Mouse (Mus musculus) spleen, postnatal 10 days (tissue): ENCODE measurements around the gene Ets1.

Experiments used
- DNase-seq, 2 experiments: peaks; one replicate each; pipeline ENCODE4 v3.0.0; 2021 to 2022; ENCODE audit warnings: low spot score in 2 of 2

Gene Ets1

DNA sequence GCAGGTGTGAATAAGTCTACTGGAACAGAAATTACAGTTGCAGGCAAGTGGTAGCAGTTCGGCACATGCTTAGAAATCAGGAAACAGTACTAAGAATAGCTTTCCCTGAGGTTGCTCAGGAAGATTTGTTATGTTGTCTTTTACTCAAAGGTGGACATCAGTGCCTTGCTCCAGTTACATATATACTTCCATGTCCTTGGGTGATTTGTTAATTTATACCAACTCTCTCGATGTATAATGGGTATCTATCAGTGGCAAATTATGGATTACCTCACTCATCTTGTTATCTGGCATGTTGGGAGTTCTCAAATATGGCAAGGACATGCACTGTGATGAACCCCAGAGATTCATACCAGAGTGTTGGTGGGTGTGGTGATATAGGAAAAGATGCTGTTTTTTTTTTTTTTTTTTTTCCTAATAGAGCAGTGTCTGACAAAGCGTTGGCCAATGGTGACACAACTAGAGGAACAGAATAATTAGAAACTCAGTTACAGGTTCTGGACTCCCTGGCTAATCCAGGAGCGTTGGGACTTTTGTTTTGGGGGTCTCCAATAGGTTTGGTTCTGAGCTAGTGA is 59.0 kb downstream of the Ets1 start:
- DNase-seq, result no peak

DNA sequence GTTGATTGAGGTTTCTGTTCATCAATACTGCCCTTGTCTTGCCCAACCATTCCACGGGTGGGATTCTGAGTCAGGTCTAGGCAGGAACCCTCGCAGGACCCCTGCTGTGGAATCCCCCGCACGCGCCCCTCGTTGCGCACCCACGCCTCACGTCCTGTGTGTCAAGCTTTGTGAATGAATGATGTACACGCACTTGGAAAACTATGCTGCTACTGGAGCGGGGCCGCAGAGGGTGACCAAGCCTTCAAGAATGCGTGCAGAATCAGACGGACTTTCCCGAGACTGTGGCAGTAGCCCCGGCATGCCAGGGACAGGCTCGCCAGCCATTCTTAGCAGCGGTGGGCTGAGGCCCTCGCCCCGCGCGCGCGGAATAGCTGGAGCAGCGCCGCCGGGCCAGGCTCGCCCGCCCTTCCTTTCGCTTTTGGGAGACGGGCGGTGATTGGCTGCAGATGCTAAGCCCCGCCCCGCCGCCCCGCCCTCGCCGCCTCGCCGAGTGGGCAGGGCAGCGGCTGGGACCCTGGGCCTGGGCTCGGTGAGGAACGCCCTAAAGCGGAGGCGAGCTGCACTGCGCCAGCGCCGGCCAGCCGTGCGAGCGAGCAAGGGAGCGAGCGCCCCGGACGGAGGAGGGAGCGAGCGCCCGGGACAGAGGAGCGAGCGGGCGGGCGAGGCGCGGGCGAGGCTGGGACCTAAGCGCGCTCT is 59.6 kb downstream of the Ets1 start:
- peak; percentile 92 to 96 for DNase-seq

GRCm38 (mm10) chr9:32696259-32696658 is 60.2 kb downstream of the Ets1 start:
- no peak for DNase-seq

GRCm38 (mm10) chr9:32696717-32697116 is 60.7 kb downstream of the Ets1 start:
- DNase-seq, result peak in 1 of 2 experiments; percentile 56

DNA sequence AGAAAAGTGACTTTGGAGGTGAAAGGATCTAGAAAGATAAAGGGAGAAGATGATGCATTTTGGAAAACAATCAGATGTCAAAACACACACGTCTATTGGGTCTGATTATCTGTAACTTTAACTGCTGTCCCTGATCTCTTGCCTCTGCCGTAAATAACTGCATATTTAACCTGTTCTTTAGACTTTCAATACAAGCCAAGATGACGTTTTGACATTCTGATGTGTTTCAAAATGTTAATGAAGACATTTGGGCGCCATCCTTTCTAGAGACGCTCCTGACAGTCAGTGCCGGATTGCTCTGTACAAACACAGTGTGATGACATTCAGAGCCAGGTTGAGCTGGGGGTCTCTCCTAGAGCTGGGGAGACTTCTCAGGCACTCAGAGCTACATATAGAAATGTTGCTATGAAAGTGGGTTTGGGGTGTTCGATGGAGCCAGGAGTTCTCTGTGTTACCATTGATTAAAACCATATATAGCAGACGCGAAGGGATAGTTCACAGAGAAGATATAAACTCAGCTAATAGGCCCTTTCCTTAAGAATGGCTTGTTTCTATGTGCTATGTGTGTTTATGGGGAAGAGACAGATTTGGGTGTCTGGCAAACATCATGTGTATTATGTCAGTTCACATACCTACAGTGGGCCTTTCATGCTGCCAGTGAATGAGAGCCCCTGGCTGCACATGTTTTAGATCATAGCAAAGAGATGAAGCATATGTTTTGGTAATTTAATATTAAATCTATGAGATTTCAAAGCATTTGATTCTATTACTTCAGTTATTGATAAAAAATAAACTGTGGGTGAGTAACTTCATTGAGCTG is 61.5 kb downstream of the Ets1 start:
- no peak for DNase-seq

GRCm38 (mm10) chr9:32698766-32699165 is 62.7 kb downstream of the Ets1 start:
- DNase-seq, result no peak

DNA sequence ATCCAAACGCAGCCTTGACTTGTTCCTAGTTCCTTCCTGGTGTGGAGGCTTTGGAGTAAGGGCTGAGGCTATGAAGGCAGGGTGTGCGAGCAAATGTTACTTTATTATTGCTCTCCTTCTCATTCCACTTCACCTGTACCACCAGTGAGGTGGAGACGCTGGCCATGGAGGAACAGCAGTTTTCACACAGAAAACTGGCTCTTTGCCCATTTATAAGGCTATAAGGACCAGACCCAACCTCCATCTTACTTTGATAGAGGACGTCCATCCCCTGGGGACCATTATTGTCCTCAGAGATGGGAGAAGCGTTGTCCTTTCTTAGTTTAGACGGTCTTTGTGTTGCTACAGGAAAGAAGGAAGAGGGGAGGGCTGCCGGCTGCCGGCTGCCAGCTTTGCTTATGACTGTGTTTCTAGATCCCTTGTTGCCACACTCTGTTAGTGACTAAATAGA is 63.4 kb downstream of the Ets1 start:
- DNase-seq, result no peak

DNA sequence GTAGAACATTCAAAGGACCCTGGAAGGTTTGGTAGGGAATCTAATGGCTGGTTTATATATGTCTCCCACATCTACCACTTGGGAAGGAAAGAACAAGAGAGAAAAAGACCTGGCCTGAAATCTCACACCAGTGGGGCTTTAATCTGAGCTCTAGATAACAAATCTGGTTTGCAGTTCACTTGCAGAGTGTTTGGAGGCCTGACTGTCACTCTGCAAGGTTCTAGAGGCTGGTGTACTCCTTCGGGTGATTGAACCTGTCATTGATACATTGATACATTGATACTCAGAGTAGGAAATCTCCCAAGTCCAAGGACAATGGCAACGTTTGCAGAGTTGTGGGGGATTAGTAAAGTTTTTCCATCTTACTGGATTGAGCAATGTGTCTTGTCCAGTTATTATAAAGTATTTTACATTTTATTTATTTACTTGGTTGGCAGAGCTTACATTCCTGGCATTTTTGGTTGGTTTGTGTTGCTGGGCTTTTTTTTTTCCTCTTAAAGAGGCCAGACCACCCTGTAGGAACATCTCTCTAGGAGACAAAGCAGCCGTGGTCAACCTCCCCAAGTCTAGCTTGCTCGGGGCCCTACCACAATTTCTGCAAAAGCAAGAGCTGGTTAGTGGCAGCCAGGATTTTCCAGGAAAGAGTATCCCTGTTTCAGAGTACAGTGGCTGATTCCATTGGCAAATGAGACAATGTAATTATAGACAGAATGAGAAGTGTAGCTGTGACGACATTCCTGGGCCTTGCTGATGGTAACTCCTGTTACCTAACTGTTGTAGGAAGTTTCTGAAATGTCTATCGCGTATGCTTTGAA is 64.3 kb downstream of the Ets1 start:
- DNase-seq, result no peak

DNA sequence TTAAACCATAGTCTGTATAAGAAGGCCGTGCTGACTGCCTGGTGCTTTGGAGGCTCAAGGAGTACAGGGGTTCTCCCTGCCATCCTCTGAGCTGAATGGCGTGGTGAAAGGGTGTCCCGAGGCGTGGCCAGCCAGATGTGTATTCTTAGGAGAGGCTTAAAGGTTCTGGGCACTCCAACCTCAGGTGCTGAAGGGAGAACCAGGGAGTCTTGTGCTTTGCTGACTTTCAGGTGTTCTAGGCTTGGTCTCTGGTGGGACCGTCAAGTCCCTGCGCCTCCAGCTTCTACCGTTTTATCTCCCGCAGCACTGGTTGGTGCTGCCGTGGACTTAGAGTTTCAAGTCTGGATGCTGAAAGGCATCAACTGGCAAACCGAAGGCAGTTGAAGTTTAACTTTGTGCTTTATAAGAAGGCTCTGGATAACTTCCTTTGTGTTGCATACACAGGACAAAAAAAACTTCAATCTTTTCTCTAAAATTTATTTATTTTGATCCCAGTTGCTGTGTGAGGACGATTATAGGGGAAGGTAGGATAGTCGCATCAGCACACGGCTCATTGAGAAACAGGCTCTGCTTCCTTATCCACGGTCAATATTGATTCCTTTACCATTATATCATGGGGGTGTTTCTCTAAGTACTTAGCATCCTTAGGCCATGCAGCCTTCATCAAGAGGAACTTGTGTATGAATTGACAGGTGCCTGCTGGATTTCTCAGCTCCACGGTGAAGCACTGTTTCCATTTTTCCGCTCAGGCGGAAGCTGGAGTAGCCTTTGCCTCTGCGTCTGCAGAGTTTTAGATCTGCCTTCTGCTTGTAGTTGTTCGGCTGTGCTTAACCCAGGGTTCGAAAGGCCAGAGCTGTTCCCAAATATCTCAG is 65.3 kb downstream of the Ets1 start:
- no peak for DNase-seq

- DNase-seq, result no peak
These were observed 65.9 kb downstream of the Ets1 start for GRCm38 (mm10) chr9:32701998-32702305.

DNA sequence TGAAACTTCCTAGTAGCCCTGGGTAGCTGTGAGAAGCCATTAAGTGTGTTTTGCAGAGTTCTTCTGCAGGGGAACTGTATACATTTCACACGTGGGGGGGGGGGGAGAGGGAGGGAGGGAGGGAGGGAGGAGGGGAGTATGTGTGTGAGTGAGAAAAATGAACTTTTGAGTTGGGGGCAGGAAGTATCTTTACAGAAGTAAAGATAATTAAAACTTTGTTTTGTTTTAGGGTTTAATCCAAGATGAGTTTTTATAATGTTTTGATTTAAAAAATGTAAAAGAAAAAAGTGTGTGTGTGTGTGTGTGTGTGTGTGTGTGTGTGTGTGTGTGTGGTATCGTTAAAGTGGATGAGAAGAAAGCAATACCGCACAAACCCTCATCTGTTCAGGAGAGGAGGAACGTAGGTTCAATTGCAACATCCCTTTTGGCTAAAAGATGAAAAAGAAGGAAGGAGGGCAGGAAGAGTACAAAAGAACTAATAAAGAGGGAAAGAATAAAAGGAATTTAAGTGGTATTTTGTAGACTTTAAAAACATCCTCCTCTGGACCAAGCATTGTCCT is 66.9 kb downstream of the Ets1 start:
- DNase-seq, result no peak

DNA sequence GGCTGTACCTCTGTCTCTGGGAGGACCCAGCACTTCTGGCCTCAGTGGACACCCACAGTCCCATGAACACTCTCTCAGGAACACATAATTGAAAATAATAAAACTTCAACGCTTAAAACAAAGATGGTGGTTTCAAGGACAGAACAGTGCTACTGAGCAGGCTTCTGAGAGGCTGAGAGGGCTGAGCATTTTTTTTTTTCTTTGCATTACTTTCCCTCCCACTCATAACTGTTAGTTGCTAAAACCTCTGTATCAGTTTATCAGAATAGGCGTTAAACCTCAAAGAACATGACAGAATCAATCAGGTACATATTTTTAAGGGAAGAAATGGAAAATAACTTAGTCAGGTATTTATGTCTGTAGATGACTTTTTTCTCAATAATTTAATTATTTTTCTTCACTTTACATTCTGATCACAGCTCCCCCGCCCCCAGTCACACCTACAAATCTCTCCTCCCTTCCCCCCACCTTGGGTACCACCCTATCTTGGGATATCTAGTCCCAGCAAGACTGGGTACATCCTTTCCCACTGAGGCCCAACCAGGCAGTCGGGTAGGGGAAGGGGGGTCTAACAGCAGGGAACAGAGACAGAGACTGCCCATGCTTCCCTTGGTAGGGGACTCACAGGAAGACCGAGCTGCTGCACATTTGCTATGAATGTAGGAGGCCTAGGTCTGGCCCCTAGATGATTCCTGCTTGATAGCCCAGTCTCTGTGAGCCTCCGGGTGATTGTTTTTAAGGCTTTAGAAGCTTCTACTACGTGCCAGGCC is 68.1 kb downstream of the Ets1 start:
- no peak for DNase-seq

DNA sequence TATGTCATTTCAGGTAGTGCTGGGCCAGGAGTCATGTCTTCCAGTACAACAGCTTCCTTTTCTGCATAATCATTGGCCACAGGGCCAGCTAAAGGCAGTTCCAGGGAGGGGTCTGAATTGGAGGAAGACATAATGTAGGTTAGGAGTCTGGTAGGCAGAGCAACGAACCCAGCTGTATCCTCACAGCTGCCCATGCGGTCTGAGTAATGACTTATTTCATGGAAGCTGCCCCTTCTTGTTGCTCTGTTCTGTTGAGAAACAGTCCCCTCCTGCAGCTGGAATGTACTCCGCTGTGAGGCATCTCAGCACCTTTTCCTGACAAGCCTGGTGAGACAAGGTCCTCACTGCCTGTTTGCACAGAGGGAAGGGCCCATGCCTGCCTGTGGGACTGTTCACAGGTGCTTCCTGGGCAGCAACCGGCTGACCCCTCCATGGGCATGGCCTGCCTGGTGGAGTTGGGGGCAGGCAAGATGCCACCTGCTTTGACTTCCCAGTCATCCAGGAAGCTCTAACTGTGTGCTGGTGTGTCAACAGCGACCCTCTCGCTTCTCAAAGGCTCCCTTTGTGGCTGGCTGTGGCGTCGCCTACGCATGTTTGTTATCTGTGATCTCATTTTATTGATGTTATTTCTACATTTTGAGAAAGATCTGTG is 69.9 kb downstream of the Ets1 start:
- no peak for DNase-seq

GRCm38 (mm10) chr9:32707436-32707835 is 71.4 kb downstream of the Ets1 start:
- DNase-seq, result no peak

GRCm38 (mm10) chr9:32708491-32708890 is 72.5 kb downstream of the Ets1 start:
- no peak for DNase-seq

- DNase-seq, result no peak
These were observed 73.3 kb downstream of the Ets1 start for GRCm38 (mm10) chr9:32709359-32709758.

DNA sequence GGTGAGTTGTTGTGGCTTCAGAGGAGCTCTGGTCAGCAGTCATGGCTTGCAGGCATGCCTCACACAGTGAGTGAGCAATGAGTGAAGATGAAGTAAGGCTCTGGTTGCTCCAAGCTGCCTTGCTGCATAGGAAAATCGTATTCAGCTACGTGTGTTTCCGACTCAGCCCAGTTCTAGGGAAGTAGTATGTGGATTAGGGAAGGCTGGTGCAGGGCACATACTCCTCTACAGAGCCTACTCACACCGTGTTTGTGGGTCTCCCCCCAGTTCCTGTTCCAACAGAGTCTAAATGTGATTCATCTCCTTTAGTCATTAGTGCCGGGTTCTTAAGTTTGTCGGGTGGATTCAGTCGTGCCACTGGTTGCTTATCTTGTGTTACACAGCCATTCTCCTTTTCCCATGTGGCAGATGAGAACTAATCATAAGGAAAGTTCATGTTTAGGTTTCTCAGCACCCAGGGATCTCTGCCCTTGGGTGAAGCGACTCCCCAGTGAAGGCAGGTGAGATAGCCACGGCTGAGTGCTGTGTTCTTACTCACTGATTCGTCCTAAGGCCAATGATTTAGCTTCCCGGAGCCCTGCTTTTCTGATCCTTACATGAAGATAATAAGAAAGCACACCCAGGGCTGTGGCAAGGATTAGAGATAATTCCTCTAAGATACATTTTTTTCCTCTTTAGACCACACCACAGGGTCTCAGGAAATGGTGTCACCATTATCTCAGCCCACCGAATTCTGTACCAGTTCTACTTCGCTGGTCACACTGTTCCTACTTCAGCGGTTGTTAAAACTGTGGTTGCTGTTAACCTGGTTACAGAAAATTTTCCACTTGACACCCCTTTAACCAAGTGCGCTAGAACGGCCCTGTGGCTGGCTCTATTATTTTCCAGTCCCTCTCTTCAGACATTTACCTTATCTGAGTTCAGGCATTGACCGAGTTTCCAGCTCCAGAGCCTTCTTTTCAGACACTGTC is 74.0 kb downstream of the Ets1 start:
- no peak for DNase-seq

- no peak for DNase-seq
These were observed 75.1 kb downstream of the Ets1 start for GRCm38 (mm10) chr9:32710987-32711652.
